Mouse (Mus musculus) C2C12 (cell line): ENCODE measurements around the gene Gm35549.

Experiments
- CEBPB ChIP-seq: IDR thresholded peaks from one replicate; pipeline ENCODE4 v1.6.1; 2011; ENCODE audit warnings: low read depth, mild to moderate bottlenecking, control low read depth, moderate library complexity
- CTCF ChIP-seq: IDR thresholded peaks from one replicate; pipeline ENCODE4 v1.5.1; 2011; ENCODE audit not compliant: control insufficient read depth, insufficient read depth, insufficient read length
- MAX ChIP-seq: IDR thresholded peaks from one replicate; pipeline ENCODE4 v1.6.1; 2011; ENCODE audit warnings: mild to moderate bottlenecking, control low read depth
- USF1 ChIP-seq: IDR thresholded peaks from one replicate; pipeline ENCODE4 v1.6.1; 2011; ENCODE audit warnings: low read depth, mild to moderate bottlenecking, control low read depth, moderate library complexity

DNA sequence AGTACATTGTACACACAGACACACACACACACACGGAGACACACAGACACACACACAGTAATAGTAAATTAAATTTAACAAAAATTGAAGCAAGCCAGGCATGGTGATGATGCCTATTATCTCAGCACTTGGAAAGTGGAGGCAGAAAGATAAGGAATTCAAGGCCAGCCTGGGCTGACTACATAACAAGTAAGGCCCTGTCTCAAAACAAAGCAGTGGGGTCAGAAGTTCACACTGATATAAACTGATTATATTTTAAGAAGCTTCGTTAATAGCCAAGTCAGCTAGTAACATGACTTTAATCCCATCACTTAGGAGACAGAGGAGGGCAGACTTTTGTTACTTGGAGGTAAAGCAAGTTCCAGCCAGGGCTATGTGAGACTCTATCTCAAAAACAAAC, 19.9 kb upstream of the Gm35549 start:
- no peak for TF ChIP-seq CTCF
- TF ChIP-seq MAX = no peak
- TF ChIP-seq USF1 = no peak
- no peak for TF ChIP-seq CEBPB
